Mouse (Mus musculus) natural killer cell, adult 2 months (primary cell): Measurements from ENCODE around the gene Add2.

Experiments used
- DNase-seq, 2 experiments: peaks; one replicate each; pipeline ENCODE4 v3.0.0; 2022; ENCODE audit warnings: low spot score in 2 of 2

Add2 gene

GRCm38 (mm10) chr6:86048509-86048908 lies 20.0 kb downstream of the Add2 start:
- DNase-seq = no peak

GRCm38 (mm10) chr6:86050586-86051268 lies 22.2 kb downstream of the Add2 start:
- DNase-seq = no peak

- no peak for DNase-seq
Observed at GRCm38 (mm10) chr6:86052032-86052459, 23.6 kb downstream of the Add2 start.

GRCm38 (mm10) chr6:86052556-86052955 lies 24.1 kb downstream of the Add2 start:
- DNase-seq = no peak

GRCm38 (mm10) chr6:86053099-86053498 lies 24.6 kb downstream of the Add2 start:
- DNase-seq = no peak

GRCm38 (mm10) chr6:86053594-86053993 lies 25.1 kb downstream of the Add2 start:
- no peak for DNase-seq

GRCm38 (mm10) chr6:86058475-86058874 lies 30.0 kb downstream of the Add2 start:
- DNase-seq = no peak

- DNase-seq = no peak
Observed at GRCm38 (mm10) chr6:86059151-86059853, 30.8 kb downstream of the Add2 start.

GRCm38 (mm10) chr6:86060170-86060569 lies 31.7 kb downstream of the Add2 start:
- no peak for DNase-seq

- DNase-seq = no peak
Observed at GRCm38 (mm10) chr6:86062226-86062625, 33.7 kb downstream of the Add2 start.

- DNase-seq = no peak
Observed at GRCm38 (mm10) chr6:86062684-86063083, 34.2 kb downstream of the Add2 start.

GRCm38 (mm10) chr6:86064318-86065016 lies 36.0 kb downstream of the Add2 start:
- DNase-seq = no peak

GRCm38 (mm10) chr6:86066727-86067126 lies 38.2 kb downstream of the Add2 start:
- DNase-seq = no peak

- no peak for DNase-seq
Observed at GRCm38 (mm10) chr6:86067145-86067544, 38.7 kb downstream of the Add2 start.

GRCm38 (mm10) chr6:86069009-86069408 lies 40.5 kb downstream of the Add2 start:
- DNase-seq = no peak

GRCm38 (mm10) chr6:86069856-86070255 lies 41.4 kb downstream of the Add2 start:
- no peak for DNase-seq

- DNase-seq = no peak
Observed at GRCm38 (mm10) chr6:86070277-86070676, 41.8 kb downstream of the Add2 start.

- DNase-seq = no peak
Observed at GRCm38 (mm10) chr6:86073882-86074281, 45.4 kb downstream of the Add2 start.

- peak; percentile 11 to 15 for DNase-seq
Observed at GRCm38 (mm10) chr6:86074538-86075204, 46.2 kb downstream of the Add2 start.

GRCm38 (mm10) chr6:86076525-86076924 lies 48.0 kb downstream of the Add2 start:
- no peak for DNase-seq

GRCm38 (mm10) chr6:86077880-86078279 lies 49.4 kb downstream of the Add2 start:
- no peak for DNase-seq

- no peak for DNase-seq
Observed at GRCm38 (mm10) chr6:86078361-86079010, 50.0 kb downstream of the Add2 start.
